Mouse (Mus musculus): ENCODE data around the gene Pstk.
A peak's percentile ranks its signal among the peaks of the same experiment; 100 is the strongest.
"Not testable (repeated sequence)": the region's sequence is repeated elsewhere in the genome, so short reads cannot be mapped to it uniquely, and the experiment has no call there.

Gene Pstk

DNA sequence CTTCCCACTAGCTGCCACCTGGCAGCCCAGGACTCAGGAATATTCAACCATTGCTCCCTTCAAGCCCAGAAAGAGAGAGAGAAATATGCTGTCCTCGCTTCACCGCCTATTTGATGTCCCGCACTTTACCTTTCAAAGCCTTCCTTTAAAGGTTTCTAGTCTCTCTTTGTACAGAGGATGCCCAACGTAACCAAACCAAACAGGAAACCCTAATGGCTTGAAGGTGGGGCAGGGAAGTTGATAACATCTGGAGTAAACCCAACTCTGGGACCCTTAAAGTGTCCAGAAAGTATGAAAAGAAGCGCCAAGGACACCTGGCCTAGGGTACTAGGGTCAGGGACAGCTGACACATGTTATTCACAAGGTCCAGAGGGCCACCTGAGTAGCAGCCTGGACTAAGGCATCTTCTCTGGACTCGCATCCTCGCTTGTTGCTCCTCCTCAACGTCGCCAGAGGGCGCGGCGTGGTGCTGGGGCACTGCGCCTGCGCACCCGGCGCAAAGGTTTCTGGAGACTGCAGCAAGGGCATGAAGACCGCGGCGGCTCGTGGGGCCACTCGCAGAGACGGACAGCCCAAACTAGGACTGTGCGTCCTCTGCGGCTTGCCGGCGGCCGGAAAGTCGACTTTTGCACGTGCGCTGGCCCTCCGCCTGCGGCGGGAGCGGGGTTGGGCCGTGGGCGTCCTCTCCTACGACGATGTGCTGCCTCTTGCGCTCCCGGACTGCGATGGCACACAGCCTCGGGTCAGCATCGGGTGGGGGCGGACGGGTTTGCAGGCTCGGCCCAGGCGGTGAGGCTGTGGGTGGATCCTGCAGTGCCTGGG lies at the start of gene Pstk:
Gene Pstk (plus strand): TSS at position 494 of the 822 bp plus-strand sequence.
- peak; percentile 87 for DNase-seq

DNA sequence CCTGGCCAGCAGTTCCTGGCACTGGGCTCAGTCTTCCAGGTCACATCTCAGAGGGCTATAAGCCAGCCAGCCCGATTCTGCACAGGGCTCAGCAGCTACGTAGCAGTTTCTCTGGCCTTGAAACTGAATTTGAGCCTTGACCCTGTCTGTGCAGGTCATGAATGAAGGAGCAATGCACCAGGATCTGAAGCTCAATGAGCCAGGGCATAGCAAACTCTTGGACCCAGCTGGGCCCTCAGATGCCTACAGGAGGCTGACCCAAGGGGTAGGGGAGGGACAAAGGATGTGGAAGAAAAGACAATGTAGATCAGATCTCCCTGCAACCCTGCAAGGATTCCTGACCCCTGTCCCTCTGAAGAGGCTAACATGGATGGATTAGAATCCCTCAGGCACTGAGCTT lies 48.7 kb upstream of the Pstk start, which contains the start of gene Cuzd1:
Gene Cuzd1 (minus strand): TSS at position 101 of the 400 bp plus-strand sequence.
- DNase-seq: no peak

GRCm38 (mm10) chr7:131327054-131327453 lies 43.9 kb upstream of the Pstk start:
- no peak for DNase-seq

DNA sequence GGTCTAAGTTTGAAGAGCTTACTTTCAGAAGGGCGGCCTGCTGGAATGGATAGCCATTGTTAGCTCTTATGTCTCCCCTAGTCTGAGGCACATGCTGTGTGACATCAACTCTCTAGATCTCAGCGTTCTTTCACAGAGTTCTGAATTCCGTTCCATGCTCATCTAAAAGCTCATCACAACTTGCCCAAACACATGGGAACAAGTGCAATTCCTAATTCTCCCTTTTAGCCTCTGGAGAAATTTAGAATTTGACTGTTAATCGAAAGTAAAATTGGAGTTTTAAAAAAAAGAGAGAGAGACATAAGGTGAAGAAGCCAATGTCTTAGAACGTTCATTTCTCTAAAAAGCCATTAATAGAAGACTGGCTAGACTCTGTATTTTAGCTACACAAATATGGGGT lies 41.5 kb upstream of the Pstk start, which contains the start of gene Fam24b:
Gene Fam24b (minus strand): TSS at position 101 of the 400 bp plus-strand sequence.
- DNase-seq: no peak

- no peak for DNase-seq
Observed at GRCm38 (mm10) chr7:131331688-131332087, 39.3 kb upstream of the Pstk start.

- no peak for DNase-seq
Observed at GRCm38 (mm10) chr7:131333564-131333963, 37.4 kb upstream of the Pstk start, which contains the start of gene Fam24a. TSS of gene Fam24a (plus strand) at chr7:131333864.

GRCm38 (mm10) chr7:131337502-131338068 lies 33.4 kb upstream of the Pstk start:
- DNase-seq: no peak

DNA sequence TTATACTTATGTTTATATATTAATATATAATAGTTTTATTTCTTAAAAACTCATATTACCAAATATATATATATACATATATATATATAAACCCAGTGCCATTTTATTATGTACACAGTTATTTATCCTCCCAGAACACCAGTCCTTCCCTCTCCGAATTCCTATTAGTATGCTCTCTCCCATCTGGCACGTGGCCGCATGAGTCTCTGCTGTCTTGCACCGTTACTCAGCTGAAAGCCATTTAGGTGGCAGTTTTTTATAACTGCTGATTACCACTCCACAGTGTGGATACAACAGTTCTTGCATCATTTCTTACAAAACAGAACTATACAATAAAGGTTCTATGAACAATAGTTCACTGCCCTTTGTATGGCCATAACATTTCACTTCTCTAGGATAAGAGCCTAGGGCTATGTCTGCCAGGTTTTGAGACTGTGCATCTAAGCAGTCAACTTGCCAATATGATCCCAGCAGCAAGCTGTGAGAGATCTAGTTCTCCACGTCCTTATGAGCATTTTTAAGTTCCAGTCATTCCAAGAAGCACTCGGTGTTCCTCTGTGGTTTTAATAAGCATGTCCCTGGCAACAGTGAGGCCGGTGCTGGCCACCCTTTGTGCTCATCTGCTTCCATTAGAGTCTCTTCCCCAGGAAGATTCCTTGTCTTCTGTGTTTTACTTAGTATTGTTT lies 24.9 kb upstream of the Pstk start:
- no peak for DNase-seq

DNA sequence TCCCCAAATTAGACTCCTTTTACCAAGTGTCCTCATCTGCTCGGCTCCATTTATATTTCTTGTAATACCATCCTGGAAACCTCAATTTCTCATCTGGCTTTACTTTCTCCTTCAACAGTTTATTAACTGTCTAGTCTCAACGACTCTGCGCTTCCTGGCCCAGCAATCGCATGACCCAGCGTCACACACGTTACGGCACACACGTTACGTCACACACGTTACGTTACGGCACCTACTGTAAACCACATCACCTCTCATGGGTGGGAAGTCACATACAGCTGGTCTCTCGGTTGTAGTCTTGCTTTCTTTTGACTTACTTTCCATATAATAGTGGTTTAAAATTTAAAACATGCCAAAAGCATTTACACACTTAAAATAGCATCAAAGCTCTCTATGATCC lies 14.8 kb upstream of the Pstk start:
- no peak for DNase-seq

GRCm38 (mm10) chr7:131362269-131362614 lies 8.7 kb upstream of the Pstk start:
- no peak for DNase-seq

GRCm38 (mm10) chr7:131362615-131363300 lies 8.2 kb upstream of the Pstk start, which contains the start of gene 2310057M21Rik:
TSS of gene 2310057M21Rik (minus strand) at chr7:131362759.
- DNase-seq: peak; percentile 95

DNA sequence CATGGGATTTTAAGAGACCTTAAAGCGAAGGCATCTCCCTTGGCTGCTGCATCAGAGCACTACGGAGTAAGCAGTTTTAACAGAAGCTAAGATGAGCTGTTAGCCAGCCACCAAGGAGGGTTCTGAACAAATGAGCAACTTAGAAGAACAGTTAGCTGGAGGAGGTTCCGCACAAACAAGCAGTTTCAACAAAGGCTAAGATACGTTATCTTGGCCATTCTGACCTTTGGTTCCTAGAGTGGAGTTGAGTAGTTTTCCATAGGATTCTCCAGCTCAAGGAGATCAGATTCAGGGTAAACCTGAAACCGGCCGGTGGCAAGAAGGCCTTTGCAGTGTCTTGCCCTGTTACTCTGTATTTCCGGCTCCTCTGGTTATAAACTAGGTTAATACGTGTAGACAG lies 6.8 kb upstream of the Pstk start:
- DNase-seq: no peak

DNA sequence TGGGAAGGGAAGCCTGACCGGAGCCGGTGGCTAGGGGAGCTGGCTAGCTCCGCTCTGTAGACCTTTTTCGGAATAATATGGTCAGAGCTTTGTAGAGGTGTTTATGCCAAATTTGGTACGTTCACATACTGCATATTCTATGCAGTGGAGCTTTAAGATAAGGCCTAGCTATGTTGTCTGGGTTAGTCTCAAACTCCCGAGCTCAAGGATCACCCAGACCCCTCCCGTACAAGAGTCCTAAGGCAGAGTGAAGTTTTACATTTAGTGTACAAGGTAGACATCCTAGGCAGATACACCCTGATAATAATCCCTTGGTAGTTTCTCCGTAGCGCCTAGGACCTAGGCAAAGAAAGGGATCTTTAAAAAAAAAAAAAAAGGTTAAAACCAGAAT lies 524 bp downstream of the Pstk start:
- DNase-seq: no peak

GRCm38 (mm10) chr7:131371880-131372651 lies 1.1 kb downstream of the Pstk start:
- no peak for DNase-seq

GRCm38 (mm10) chr7:131391761-131392160 lies 20.8 kb downstream of the Pstk start:
- not testable (repeated sequence) for DNase-seq

GRCm38 (mm10) chr7:131409321-131409987 lies 38.5 kb downstream of the Pstk start:
- DNase-seq: peak; percentile 4

- DNase-seq: no peak
Observed at GRCm38 (mm10) chr7:131409988-131410385, 39.0 kb downstream of the Pstk start.

DNA sequence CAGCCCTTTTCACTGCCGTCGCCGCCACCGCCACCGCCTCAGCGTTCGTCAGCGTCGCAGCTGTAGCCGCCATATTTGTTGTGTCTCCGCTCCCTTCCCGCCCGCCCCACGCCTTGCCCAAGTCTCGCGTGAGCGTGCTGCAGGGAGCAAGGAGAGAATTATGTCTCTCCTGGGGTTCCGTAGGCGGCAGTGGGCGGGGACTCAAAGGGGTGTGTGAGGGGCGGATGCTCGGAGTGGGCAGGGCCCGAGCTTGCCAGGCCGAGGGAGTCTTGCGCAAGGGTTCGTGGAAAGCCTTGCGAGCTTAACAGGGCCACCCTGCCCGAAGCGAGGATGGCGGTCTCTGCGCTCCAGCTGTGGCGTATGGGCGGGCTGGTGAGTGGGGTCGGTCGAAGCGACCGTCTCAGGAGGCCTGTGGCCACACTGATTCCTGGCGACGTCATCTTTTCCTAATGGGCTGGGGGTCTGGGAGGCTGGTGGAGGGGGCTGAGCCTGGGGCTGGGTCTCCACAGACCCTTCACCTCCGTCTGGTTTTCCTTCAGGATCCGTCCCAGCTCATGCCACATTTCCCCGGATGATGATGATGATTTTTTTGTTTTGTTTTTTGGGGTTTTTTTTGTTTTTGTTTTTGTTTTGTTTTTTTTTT lies 39.6 kb downstream of the Pstk start, which contains the start of the genes Ikzf5 and Acadsb:
Gene Ikzf5 (minus strand): TSS at position 106 of the 643 bp plus-strand sequence.
Gene Acadsb (plus strand): TSS at position 186 of the 643 bp plus-strand sequence.
- DNase-seq: peak; percentile 100

DNA sequence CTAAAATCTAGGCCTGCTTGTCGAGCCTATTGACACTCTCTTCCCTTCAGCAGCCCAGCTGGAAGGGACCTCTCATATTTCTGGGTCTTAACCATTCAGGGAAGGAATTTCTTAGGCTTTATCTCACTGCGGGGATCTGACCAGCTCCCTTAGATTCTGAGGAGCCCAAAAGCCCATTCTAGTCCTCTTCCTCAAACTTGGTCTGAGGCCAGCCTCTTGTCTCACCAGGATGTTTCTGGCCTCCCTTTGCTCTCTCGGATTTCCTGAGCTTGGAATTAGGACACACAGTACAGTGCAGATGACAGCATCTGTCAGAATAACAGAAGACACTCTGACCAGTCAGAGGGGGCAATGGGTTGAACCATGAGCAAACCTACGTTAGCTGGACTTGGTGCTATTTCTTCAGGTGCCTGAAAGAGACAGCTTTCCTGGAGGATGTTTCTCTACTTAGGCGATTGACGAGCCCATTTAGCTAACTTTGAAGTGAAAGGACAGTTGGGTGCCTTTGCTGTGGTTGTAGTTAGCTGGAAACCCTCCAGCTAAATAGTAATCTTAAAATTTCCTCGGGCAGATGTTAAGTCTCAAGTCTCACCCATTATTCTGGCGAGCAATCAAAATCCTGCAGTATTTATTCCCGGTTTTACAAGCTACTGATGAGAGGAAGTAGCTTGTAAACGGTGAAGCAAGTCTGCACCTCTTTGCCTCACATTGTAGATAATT lies 40.4 kb downstream of the Pstk start:
- DNase-seq: peak; percentile 58

GRCm38 (mm10) chr7:131411941-131412270 lies 41.0 kb downstream of the Pstk start:
- no peak for DNase-seq
